Mouse (Mus musculus) CH12.LX (cell line): Measurements from ENCODE around the gene Emd.

ENCODE experiments used
- CTCF ChIP-seq, 2 experiments: IDR thresholded peaks in 1 of 2; conservative IDR thresholded peaks in 1 of 2; 2 replicates each; pipeline ENCODE4 v1.5.1; 2011 to 2012; ENCODE audit warnings: low read depth in 2 of 2, low read length in 2 of 2, improper control_type of control experiment in 1 of 2, inconsistent platforms in 1 of 2, mild to moderate bottlenecking in 1 of 2, moderate library complexity in 1 of 2
- HCFC1 ChIP-seq: IDR thresholded peaks from 2 replicates; pipeline ENCODE4 v1.6.1; 2012; ENCODE audit warnings: low read depth, mild to moderate bottlenecking, inconsistent platforms, low read length, improper control_type of control experiment
- POLR2A ChIP-seq: IDR thresholded peaks from 2 replicates; pipeline ENCODE4 v1.6.1; 2011; ENCODE audit warnings: low read depth, mild to moderate bottlenecking, improper control_type of control experiment, low read length

- TF ChIP-seq CTCF (conservative IDR thresholded peaks at IDR 0.05 in 1 of 2, IDR thresholded peaks at IDR 0.05 in 1 of 2; ENCODE audit: low read depth in 2 of 2, low read length in 2 of 2) (no peak), HCFC1 (peak; percentile 21; the same call in 1 of the 2 replicates), POLR2A (no peak)
Measured at GRCm38 (mm10) chrX:74245687-74246086, 8.8 kb upstream of the Emd start.
